Mouse (Mus musculus): ENCODE measurements around the gene Gzmg. TPM values are rescaled to one million over a fixed set of nuclear protein-coding genes. Genes with fewer than 3 reads are reported as not detected.

Gzmg gene
- polyA plus RNA-seq, 1 experiment, result not detected

DNA sequence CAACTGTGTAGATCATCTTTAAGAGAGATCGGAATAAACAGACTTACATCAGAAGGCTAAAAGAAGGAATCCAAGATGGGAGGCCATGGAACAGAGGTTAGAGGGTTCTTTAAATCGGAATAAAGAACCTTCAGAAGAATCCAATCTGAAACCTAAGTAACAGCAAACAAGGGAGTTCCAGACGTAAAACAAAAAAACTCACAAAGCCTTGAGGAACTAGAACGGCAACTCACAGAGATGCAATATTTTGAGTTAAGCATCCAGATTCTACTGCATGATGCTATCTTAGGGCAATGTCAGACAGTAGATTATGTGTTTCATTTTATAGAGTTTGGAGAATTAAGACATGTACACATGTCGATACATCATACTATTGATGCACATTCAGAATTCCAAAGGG is 15.1 kb upstream of the Gzmg start, which contains the start of gene Gzmn:
Gene Gzmn (minus strand): TSS at position 101 of the 400 bp plus-strand sequence.
- Histone ChIP-seq H3K27me3 (ENCODE audit: control insufficient read depth, insufficient read depth, insufficient read length) (peaks cover 7% of the 10 kb centered on the region), H3K36me3 (ENCODE audit: control insufficient read depth, insufficient read depth) (no peaks in the 10 kb centered on the region), H3K79me2 (ENCODE audit: control insufficient read depth, insufficient read depth) (no peaks in the 10 kb centered on the region), H3K4me3 (no peak within 1 kb of the TSS), H3ac (ENCODE audit: control insufficient read depth, insufficient read length) (no peak within 1 kb of the TSS), H3K4me2 (ENCODE audit: low read depth) (no peak within 1 kb of the TSS)
- TF ChIP-seq MYOD1 (IDR thresholded peaks at IDR 0.05; ENCODE audit: control insufficient read depth in 1 of 3, insufficient read length in 2 of 3, low read depth in 2 of 3), result no peak
- no peak for TF ChIP-seq USF1 (IDR thresholded peaks at IDR 0.05; ENCODE audit: low read depth)
- no peak for TF ChIP-seq REST (IDR thresholded peaks at IDR 0.05; ENCODE audit: insufficient read depth, insufficient read length)
- no peak for TF ChIP-seq TCF3 (IDR thresholded peaks at IDR 0.05; ENCODE audit: insufficient read length, low read depth)
- no peak for TF ChIP-seq MYOG (IDR thresholded peaks at IDR 0.05; ENCODE audit: control insufficient read depth in 1 of 3, insufficient read depth in 1 of 3, insufficient read length in 2 of 3, low read depth in 2 of 3)
- TF ChIP-seq TCF12 (IDR thresholded peaks at IDR 0.05; ENCODE audit: insufficient read depth, poor library complexity, severe bottlenecking), result no peak
- TF ChIP-seq POLR2A (IDR thresholded peaks at IDR 0.05; ENCODE audit: insufficient read length, low read depth), result no peak
- no peak for TF ChIP-seq CEBPB (IDR thresholded peaks at IDR 0.05; ENCODE audit: insufficient read depth, poor library complexity, severe bottlenecking)
- TF ChIP-seq MAX (IDR thresholded peaks at IDR 0.05; ENCODE audit: low read depth), result no peak
- no peak for TF ChIP-seq E2F4 (IDR thresholded peaks at IDR 0.05; ENCODE audit: insufficient read depth)
- TF ChIP-seq POLR2AphosphoS2 (IDR thresholded peaks at IDR 0.05; ENCODE audit: insufficient read length, low read depth), result no peak
- no peak for TF ChIP-seq SRF (IDR thresholded peaks at IDR 0.05; ENCODE audit: control insufficient read depth, insufficient read length, low read depth)

DNA sequence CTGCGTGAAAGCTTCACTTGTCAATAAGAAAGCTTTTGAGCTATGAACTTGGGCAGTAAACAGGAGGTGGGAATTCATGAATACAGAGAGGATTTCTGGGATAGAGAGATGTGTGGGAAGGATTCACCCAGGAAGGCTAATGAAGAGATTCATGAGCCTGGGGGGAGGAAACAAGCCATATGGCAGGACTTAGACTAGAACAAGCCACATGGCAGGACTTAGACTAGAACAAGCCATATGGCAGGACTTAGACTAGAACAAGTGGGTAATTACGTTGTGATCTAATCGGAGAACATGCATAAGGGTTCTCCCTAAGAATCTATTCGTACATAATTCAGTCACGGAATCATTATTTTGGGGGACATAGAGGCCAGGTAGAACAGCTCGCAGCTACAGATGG is 14.0 kb upstream of the Gzmg start:
- Histone ChIP-seq H3K27me3 (ENCODE audit: control insufficient read depth, insufficient read depth, insufficient read length) (no peaks in the 10 kb centered on the region), H3K4me3 (no peak overlapping the region), H3K4me2 (ENCODE audit: low read depth) (no peak overlapping the region), H3K79me2 (ENCODE audit: control insufficient read depth, insufficient read depth) (no peaks in the 10 kb centered on the region), H3K36me3 (ENCODE audit: control insufficient read depth, insufficient read depth) (no peaks in the 10 kb centered on the region), H3ac (ENCODE audit: control insufficient read depth, insufficient read length) (no peak overlapping the region)
- TF ChIP-seq USF1 (IDR thresholded peaks at IDR 0.05; ENCODE audit: low read depth), result no peak
- TF ChIP-seq TCF3 (IDR thresholded peaks at IDR 0.05; ENCODE audit: insufficient read length, low read depth), result no peak

- Histone ChIP-seq H3K79me2 (ENCODE audit: control insufficient read depth, insufficient read depth) (no peaks in the 10 kb centered on the region), H3K27me3 (ENCODE audit: control insufficient read depth, insufficient read depth, insufficient read length) (no peaks in the 10 kb centered on the region), H3K36me3 (ENCODE audit: control insufficient read depth, insufficient read depth) (no peaks in the 10 kb centered on the region), H3K4me2 (ENCODE audit: low read depth) (no peak overlapping the region), H3ac (ENCODE audit: control insufficient read depth, insufficient read length) (no peak overlapping the region), H3K4me3 (no peak overlapping the region)
- no peak for TF ChIP-seq POLR2A (IDR thresholded peaks at IDR 0.05; ENCODE audit: insufficient read length, low read depth)
- TF ChIP-seq MYOG (IDR thresholded peaks at IDR 0.05; ENCODE audit: control insufficient read depth in 1 of 3, insufficient read depth in 1 of 3, insufficient read length in 2 of 3, low read depth in 2 of 3), result no peak
- no peak for TF ChIP-seq MYOD1 (IDR thresholded peaks at IDR 0.05; ENCODE audit: control insufficient read depth in 1 of 3, insufficient read length in 2 of 3, low read depth in 2 of 3)
- no peak for TF ChIP-seq E2F4 (IDR thresholded peaks at IDR 0.05; ENCODE audit: insufficient read depth)
- no peak for TF ChIP-seq MAX (IDR thresholded peaks at IDR 0.05; ENCODE audit: low read depth)
- no peak for TF ChIP-seq CEBPB (IDR thresholded peaks at IDR 0.05; ENCODE audit: insufficient read depth, poor library complexity, severe bottlenecking)
- TF ChIP-seq USF1 (IDR thresholded peaks at IDR 0.05; ENCODE audit: low read depth), result no peak
- TF ChIP-seq SRF (IDR thresholded peaks at IDR 0.05; ENCODE audit: control insufficient read depth, insufficient read length, low read depth), result no peak
- no peak for TF ChIP-seq TCF3 (IDR thresholded peaks at IDR 0.05; ENCODE audit: insufficient read length, low read depth)
Observed at GRCm38 (mm10) chr14:56172744-56173143, 13.4 kb upstream of the Gzmg start.

DNA sequence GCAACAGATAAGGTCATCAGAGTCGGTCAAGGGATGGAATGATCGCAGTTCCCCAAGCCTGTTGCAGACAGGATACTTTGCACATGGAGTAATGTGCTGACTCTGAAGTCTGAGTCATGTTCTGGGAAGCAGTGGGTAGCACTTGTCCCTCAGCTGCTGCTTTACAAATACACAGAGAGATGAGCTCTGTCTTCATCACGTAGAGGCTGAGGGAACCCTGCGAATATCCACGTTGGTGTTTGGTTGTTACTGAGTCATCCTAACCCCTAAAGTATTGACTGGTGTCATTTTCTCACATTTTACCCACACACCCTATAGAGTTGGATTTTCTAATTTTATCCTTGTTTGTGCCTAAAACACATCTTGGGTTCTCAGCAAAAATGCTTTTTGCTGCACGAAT is 8.6 kb upstream of the Gzmg start:
- H3K4me3 ChIP-seq, result no peak overlapping the region
- TF ChIP-seq POLR2A (IDR thresholded peaks at IDR 0.05; ENCODE audit: insufficient read length, low read depth), result no peak
- TF ChIP-seq MAX (IDR thresholded peaks at IDR 0.05; ENCODE audit: low read depth), result no peak
- TF ChIP-seq MYOG (IDR thresholded peaks at IDR 0.05; ENCODE audit: control insufficient read depth in 1 of 3, insufficient read depth in 1 of 3, insufficient read length in 2 of 3, low read depth in 2 of 3), result no peak
- TF ChIP-seq TCF12 (IDR thresholded peaks at IDR 0.05; ENCODE audit: insufficient read depth, poor library complexity, severe bottlenecking), result no peak
- TF ChIP-seq MYOD1 (IDR thresholded peaks at IDR 0.05; ENCODE audit: control insufficient read depth in 1 of 3, insufficient read length in 2 of 3, low read depth in 2 of 3), result no peak
- no peak for TF ChIP-seq POLR2AphosphoS2 (IDR thresholded peaks at IDR 0.05; ENCODE audit: insufficient read length, low read depth)
- TF ChIP-seq CEBPB (IDR thresholded peaks at IDR 0.05; ENCODE audit: insufficient read depth, poor library complexity, severe bottlenecking), result no peak
- no peak for TF ChIP-seq E2F4 (IDR thresholded peaks at IDR 0.05; ENCODE audit: insufficient read depth)
- no peak for TF ChIP-seq USF1 (IDR thresholded peaks at IDR 0.05; ENCODE audit: low read depth)
- no peak for TF ChIP-seq TCF3 (IDR thresholded peaks at IDR 0.05; ENCODE audit: insufficient read length, low read depth)
- TF ChIP-seq SRF (IDR thresholded peaks at IDR 0.05; ENCODE audit: control insufficient read depth, insufficient read length, low read depth), result no peak
- H3K4me2 ChIP-seq (ENCODE audit: low read depth), result no peak overlapping the region
- H3ac ChIP-seq (ENCODE audit: control insufficient read depth, insufficient read length), result no peak overlapping the region
- no peaks in the 10 kb centered on the region for H3K79me2 ChIP-seq (ENCODE audit: control insufficient read depth, insufficient read depth)
- H3K27me3 ChIP-seq (ENCODE audit: control insufficient read depth, insufficient read depth, insufficient read length), result no peaks in the 10 kb centered on the region
- no peaks in the 10 kb centered on the region for H3K36me3 ChIP-seq (ENCODE audit: control insufficient read depth, insufficient read depth)

DNA sequence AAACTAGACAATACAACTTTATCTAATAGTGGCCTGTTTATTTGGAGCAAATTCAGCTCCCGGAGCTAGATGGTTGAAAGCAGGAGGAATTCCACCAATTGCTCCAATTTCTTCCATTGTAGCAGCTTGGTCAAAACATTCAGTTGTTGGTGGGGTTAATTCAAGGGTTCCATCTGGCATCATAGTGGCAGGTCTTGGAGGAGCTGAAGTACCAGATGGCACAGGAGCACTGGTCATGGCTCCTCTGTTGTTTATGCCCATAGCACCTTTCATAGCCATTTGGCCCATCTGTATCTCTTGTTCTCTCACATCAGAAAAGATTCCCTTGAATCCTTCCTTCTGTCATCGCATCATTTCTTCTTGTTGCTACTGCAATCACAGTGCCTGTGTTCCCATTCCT is 2.7 kb upstream of the Gzmg start:
- H3K4me2 ChIP-seq (ENCODE audit: low read depth), result no peak overlapping the region
- TF ChIP-seq SRF (IDR thresholded peaks at IDR 0.05; ENCODE audit: control insufficient read depth, insufficient read length, low read depth) (no peak), POLR2AphosphoS2 (IDR thresholded peaks at IDR 0.05; ENCODE audit: insufficient read length, low read depth) (no peak)

More for the DNA sequence above, 2.7 kb upstream of the Gzmg start:
- Histone ChIP-seq H3K36me3 (ENCODE audit: control insufficient read depth, insufficient read depth) (no peaks in the 10 kb centered on the region), H3K79me2 (ENCODE audit: control insufficient read depth, insufficient read depth) (no peaks in the 10 kb centered on the region), H3K27me3 (ENCODE audit: control insufficient read depth, insufficient read depth, insufficient read length) (peaks cover 4% of the 10 kb centered on the region), H3K4me3 (no peak overlapping the region), H3ac (ENCODE audit: control insufficient read depth, insufficient read length) (no peak overlapping the region)
